Mouse (Mus musculus) small intestine, adult 2 months (tissue): ENCODE data around the gene Adgrg4.

Experiments used
- CTCF ChIP-seq: fragments of 200-500 bp; IDR thresholded peaks from 2 replicates; pipeline ENCODE4 v1.5.1; 2012; ENCODE audit warnings: low read depth, mild to moderate bottlenecking, control low read depth, inconsistent platforms, low read length, moderate library complexity, mixed read lengths; ENCODE audit not compliant: insufficient replicate concordance, insufficient read length; ENCODE audit errors: extremely low read depth
- POLR2A ChIP-seq: fragments of 200-500 bp; IDR thresholded peaks from 2 replicates; pipeline ENCODE4 v1.6.1; 2012; ENCODE audit warnings: low read depth, mild to moderate bottlenecking, control low read depth, inconsistent platforms, low read length, moderate library complexity

DNA sequence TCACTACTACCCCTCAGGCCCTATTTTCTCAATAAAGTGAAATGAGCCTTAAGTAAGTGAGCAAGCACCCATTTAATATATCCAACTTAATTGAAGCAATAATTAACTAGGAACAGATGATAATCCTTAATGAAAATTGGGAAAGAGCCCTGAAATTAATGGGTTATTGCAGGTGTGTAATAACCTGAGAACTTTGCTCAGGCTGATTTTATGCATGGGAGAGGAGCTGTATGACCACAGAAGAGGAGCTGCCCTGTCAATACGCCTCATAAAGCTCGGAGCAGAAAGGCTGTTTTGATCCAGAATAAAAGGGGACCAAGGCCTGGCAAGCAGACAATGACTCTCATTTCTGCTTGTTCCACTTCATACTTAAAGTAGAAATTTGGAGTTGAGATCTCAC lies at the start of gene Adgrg4:
- no peak for TF ChIP-seq POLR2A
- no peak for TF ChIP-seq CTCF
